Mouse (Mus musculus): ENCODE results near the gene Col7a1.

Gene Col7a1

DNA sequence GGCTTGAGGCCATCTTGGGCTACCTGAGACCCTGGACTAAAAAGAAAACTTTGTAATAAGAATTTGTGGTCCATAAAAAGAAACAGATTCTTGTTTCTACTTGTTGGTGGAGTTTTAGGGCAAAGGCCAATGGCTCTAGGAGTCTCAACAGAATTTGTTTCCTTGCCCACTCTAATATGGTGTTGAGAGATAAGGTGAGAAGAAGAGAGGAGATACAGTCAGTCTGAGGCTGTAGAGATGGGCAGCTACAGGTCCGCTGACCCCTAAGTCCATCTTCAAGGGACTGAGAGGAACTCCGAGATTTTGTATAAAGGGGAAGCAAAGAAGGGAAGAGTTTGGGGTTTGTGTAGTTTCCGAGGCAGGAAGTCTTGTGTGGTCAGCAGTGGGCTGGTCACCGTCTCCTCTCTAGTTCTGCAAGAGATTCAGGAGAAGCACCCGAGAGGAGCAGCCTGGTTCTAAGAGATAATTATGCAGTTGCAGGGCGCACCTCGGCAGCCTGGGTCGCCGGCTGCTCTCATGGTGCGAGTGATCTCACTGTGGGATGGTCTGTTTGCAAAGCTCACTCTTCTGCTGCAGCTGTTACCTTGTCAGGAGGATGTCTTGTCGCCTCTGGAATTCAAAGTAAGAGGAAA is 63.7 kb downstream of the Col7a1 start:
- no peak for DNase-seq (ENCODE audit: low spot score in 2 of 2)

DNA sequence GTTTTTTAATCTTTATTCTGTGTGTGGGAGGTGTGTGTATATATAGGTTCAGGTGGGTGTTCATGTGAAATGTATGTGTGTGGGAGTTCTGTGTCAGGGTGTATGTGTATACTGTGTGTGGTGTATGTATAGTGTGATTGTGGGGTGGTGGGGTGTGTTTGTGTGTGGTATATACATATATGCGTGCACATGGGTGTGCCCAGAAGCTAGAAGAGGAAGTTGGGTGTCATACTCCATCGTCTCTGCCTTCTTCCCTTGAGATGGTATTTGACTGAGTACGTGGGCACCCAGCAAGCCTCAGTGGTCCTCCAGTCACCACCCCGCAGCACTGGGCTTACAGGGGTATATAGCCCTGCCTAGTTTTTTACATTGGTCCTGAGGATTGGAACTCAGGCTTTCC is 68.0 kb downstream of the Col7a1 start:
- DNase-seq (ENCODE audit: low spot score in 2 of 2): no peak

DNA sequence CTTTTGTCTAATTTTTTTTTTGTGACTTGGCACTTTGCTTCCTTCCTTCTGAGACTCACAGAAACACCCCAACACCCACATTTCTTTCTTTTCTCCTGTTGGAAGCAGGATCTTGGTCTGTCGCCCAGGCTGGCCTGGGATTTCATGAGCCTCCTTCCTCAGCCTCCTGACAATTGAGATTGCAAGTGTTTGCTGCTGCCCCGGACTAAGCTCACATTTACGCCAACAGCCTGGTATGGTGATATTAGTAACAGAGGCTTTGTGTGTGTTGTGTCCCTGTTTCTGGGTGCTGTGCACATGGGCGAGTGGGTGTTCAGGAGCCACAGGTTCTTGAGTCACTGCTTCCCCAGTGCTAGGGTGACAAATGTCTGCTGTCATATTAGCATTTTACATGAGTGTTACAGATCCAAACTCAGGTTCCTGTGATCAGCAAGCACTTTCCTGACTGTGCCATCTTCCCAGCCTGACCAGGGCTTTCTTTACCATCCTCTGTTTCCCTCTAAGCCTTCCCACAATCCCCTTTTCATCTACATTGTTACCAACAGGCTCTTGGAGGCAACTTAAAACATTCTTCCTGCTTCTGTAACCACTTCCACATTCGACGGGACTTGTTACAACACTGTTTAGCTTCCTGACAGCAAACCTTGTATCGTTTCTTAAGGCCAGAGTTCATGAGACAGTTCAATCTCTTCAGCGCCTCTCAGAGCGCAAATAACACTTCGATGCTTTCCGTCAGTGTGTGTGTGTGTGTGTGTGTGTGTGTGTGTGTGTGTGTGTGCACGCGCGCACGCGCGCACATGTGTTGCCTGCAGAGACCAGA is 69.7 kb downstream of the Col7a1 start:
- DNase-seq (ENCODE audit: low spot score in 2 of 2): peak; percentile 66 to 72

DNA sequence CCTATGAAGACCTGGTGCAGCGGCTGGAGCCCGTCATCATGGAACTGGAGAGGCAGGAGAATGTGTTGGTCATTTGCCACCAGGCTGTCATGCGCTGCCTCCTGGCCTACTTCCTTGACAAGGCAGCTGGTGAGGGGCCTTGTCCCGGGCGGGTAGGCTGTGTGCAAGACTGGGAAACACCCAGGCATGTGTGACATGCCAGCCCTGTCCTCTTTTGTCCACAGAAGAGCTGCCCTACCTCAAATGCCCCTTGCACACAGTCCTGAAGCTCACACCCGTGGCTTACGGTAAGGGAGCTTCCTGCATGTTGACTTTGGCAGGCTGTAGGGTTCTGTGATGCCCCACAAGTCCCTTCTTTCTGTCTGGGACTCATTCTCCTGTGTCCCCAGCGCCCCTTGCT is 74.1 kb downstream of the Col7a1 start:
- DNase-seq (ENCODE audit: low spot score in 2 of 2): no peak

DNA sequence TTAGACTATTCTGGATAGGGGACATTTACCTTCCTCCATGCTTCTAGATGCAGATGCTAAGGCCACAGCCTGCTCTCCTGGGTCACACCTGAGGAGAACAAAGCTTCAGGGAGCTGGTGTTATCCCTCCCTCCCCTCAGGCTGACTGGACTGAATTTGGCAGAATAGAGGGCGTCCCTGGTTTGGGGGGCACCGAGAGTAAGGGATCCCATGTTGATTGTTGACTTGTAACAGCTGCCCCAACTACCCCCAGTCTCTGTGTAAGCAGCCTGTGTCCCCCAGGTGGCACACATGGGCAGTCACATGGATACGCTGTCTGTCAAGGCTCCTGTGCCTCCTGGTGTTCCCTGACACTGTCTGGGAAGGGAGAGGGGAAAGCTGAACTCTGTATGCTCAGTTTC is 75.0 kb downstream of the Col7a1 start:
- DNase-seq (ENCODE audit: low spot score in 2 of 2): no peak

DNA sequence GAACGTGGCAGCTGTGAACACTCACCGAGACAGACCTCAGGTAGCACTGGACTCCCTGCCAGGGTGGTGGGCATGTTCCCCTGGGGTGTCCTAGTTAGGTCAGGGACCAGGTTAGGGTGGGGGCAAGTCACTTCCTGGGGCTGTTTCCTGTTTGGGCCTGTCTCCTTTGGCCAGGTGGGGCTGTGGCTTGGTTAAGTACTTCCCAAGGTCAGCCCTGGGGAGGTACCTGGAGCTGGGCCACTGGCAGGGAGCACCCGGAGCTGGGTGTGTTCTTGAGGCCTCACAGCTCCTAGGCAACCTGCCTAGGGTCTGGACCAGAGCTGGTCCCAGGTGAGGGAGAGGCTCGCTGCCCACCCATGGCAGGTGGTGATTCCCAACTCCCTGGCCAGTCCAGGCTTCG is 75.5 kb downstream of the Col7a1 start:
- no peak for DNase-seq (ENCODE audit: low spot score in 2 of 2)

DNA sequence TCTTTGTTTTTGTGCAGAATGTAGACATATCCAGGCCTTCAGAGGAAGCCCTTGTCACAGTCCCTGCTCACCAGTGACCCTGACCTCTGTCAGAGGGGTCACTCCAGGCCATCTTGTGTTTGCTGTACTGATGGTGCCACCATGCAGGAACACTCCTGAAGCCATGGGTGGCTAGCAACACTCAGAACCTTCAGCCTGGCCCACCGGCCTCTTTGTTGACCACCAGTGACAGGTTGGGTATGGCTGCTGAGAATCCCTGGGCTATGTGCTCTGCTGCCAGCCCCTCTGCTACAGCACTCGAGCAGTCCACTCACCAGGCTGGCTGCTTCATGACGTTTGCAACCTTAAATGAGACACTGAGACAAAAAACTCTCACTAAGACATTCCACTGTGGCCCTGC is 76.9 kb downstream of the Col7a1 start:
- no peak for DNase-seq (ENCODE audit: low spot score in 2 of 2)

DNA sequence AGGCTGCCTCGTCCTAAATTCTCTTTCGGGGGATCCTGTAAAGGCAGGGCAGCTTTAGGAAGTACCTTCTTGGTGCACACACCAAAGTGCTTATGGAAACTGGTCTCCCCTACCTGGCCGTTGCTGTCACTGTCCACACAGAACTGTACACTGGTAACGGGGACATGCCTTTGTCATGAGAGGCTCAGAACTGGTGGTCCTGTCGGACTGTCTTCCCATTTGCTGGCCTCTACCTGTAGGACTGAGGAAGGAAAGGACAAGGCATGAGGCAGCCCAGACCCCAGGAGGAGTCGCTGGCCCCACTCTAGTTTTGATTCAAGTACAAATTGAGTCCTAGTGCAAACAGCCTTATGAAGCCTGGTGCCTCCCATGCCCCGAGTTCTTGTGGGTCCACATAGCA is 77.6 kb downstream of the Col7a1 start:
- DNase-seq (ENCODE audit: low spot score in 2 of 2): no peak

DNA sequence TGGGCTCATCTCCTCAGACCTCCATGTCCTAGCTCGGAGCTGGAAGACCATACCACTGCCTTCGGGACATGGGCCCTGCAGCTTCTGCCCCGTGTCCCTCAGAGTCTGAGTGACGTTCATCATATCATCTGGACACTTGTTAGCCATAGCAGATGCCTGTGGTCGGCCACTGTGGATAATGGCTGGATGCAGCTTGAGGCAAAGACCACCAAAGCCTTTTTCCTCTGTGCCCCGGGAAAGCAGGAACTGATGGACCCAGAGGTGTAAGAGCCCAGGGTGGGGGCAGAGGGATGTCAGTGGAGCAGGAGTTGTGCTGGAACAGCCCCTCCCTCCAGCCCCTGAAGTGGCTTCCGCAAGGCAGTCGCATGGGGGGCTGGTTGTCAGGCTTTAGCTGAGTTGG is 78.3 kb downstream of the Col7a1 start:
- DNase-seq (ENCODE audit: low spot score in 2 of 2): no peak

DNA sequence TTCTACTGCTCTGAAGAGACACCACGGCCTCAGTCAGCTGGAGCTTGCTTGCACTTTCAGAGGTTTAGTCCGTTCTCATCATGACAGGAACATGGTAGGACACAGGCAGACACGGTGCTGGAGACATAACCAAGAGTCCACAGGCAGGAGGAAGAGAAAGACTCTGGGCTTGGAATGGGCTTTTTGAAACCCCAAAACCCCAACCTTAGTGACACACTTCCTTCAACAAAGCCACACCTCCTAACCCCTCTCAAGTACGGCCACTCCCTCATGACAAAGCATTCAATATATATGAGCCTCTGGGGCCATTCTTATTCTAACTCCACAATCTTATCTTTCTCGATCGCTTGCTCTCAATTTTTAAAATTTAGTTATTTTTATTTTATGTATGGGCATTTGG is 79.0 kb downstream of the Col7a1 start:
- DNase-seq (ENCODE audit: low spot score in 2 of 2): no peak

All from frontal cortex, postnatal 36 days (tissue).